Comparison of ENCODE assay signal across 28 mouse cellular contexts in the genomic region with DNA sequence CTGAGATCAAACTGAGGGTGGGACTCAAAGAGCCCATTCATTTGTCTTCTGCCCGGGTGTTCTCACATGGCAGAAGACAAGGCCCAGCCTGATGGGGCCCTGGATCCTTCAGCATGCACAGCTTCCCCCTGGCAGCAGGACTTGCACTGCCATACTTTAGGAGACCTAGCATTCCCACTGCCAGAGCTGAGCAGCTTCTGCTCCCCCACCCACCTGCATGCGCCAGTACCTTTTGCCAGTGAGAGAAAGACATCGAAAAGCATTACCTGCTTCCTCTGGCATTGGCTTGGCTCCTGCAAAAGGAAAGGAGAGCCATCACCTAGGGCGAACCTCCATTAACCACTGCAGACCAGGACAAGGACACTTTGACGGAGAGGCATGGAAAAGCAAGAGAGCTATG. TPM values are rescaled to one million over a fixed set of nuclear protein-coding genes. Genes with fewer than 3 reads are reported as not detected.
"Had no signal": no experiment of that assay in that cellular context is flagged by ENCODE, and none has a peak within 500 bp of the region (broad histone marks: within the 10 kb centered on the region; RNA-seq: fewer than 3 reads in every experiment).

No protein-coding gene starts in this region.

- ATAC-seq: forebrain, postnatal 0 days; hindbrain, postnatal 0 days; intestine, embryonic 16.5 days had no signal

- H3K9ac ChIP-seq: forebrain, postnatal 0 days; heart, embryonic 13.5 days; heart, embryonic 15.5 days; hindbrain, embryonic 13.5 days; hindbrain, embryonic 15.5 days; kidney, embryonic 15.5 days; limb, embryonic 15.5 days had no signal

- H3K27ac ChIP-seq: heart, embryonic 13.5 days; heart, embryonic 15.5 days; hindbrain, embryonic 13.5 days; hindbrain, embryonic 15.5 days; hindbrain, postnatal 0 days; kidney, embryonic 15.5 days; kidney, postnatal 0 days; limb, embryonic 13.5 days; limb, embryonic 15.5 days had no signal

- H3K4me2 ChIP-seq: heart, embryonic 13.5 days; heart, embryonic 15.5 days; hindbrain, embryonic 13.5 days; hindbrain, embryonic 15.5 days; kidney, embryonic 15.5 days; limb, embryonic 13.5 days; limb, embryonic 15.5 days; liver, embryonic 11.5 days had no signal

- H3K36me3 ChIP-seq: heart, embryonic 13.5 days; heart, embryonic 15.5 days; hindbrain, embryonic 13.5 days; hindbrain, embryonic 15.5 days; kidney, embryonic 15.5 days; limb, embryonic 13.5 days had no signal

- H3K27me3 ChIP-seq: hindbrain, embryonic 15.5 days; limb, embryonic 15.5 days had no signal

- DNase-seq: forebrain, postnatal 0 days; gastrocnemius, postnatal 14 days; gastrocnemius, postnatal 36 days; heart, adult 18-20 months; heart, postnatal 14 days; heart, postnatal 36 days; kidney, adult 11 months; kidney, adult 9 months; layer of hippocampus, adult 9-11 months; left cerebral cortex, postnatal 4 days had no signal

- H3K9me3 ChIP-seq: heart, embryonic 13.5 days; heart, embryonic 15.5 days; hindbrain, embryonic 13.5 days; hindbrain, embryonic 15.5 days; kidney, embryonic 15.5 days; limb, embryonic 13.5 days; limb, embryonic 15.5 days had no signal

- H3K4me3 ChIP-seq: heart, embryonic 13.5 days; heart, embryonic 15.5 days; hindbrain, embryonic 13.5 days; hindbrain, embryonic 15.5 days; kidney, embryonic 15.5 days; limb, embryonic 13.5 days; limb, embryonic 15.5 days had no signal

RNA-seq across cellular contexts. Expression of a gene that starts 3.7 kb away (rescaled TPM):
- polyA plus RNA-seq: heart, embryonic 13.5 days; heart, embryonic 15.5 days; heart, postnatal 0 days; intestine, embryonic 16.5 days; limb, embryonic 11.5 days; limb, embryonic 13.5 days; limb, embryonic 15.5 days; liver, embryonic 11.5 days had no signal

RNA-seq across cellular contexts. Expression of a gene that starts 27.3 kb away (rescaled TPM):
- polyA plus RNA-seq: forebrain, postnatal 0 days; gonadal fat pad, adult 2 months; heart, embryonic 13.5 days; heart, embryonic 15.5 days; heart, postnatal 0 days; hindbrain, embryonic 13.5 days; hindbrain, embryonic 15.5 days; hindbrain, postnatal 0 days; intestine, embryonic 14.5 days; intestine, embryonic 16.5 days; kidney, adult 2 months; kidney, embryonic 15.5 days; kidney, postnatal 0 days; large intestine, adult 2 months; limb, embryonic 11.5 days; limb, embryonic 13.5 days; limb, embryonic 15.5 days; liver, embryonic 11.5 days had no signal

RNA-seq across cellular contexts. Expression of a gene that starts 39.3 kb away (rescaled TPM):
- polyA plus RNA-seq: forebrain, postnatal 0 days; gonadal fat pad, adult 2 months; heart, embryonic 13.5 days; heart, embryonic 15.5 days; heart, postnatal 0 days; hindbrain, embryonic 11.5 days; hindbrain, embryonic 13.5 days; hindbrain, embryonic 15.5 days; hindbrain, postnatal 0 days; intestine, embryonic 14.5 days; intestine, embryonic 16.5 days; kidney, adult 2 months; kidney, embryonic 15.5 days; kidney, postnatal 0 days; large intestine, adult 2 months; limb, embryonic 11.5 days; limb, embryonic 13.5 days; limb, embryonic 15.5 days; liver, embryonic 11.5 days had no signal

RNA-seq across cellular contexts. Expression of a gene that starts 50.7 kb away (rescaled TPM):
- polyA plus RNA-seq: forebrain, postnatal 0 days; gonadal fat pad, adult 2 months; heart, embryonic 13.5 days; heart, embryonic 15.5 days; heart, postnatal 0 days; hindbrain, embryonic 11.5 days; hindbrain, embryonic 13.5 days; hindbrain, embryonic 15.5 days; hindbrain, postnatal 0 days; intestine, embryonic 14.5 days; intestine, embryonic 16.5 days; kidney, adult 2 months; kidney, embryonic 15.5 days; kidney, postnatal 0 days; large intestine, adult 2 months; limb, embryonic 11.5 days; limb, embryonic 13.5 days; limb, embryonic 15.5 days; liver, embryonic 11.5 days had no signal
